25 mouse cellular contexts compared by ENCODE assay signal in genomic region chr2:172973806-172974565, GRCm38 (mm10). TPM values are rescaled to one million over a fixed set of nuclear protein-coding genes. Genes with fewer than 3 reads are reported as not detected.
DNase-seq lines count a peak whose midpoint lies in the region; ATAC-seq and TF ChIP-seq lines count a peak whose summit lies in the region.
"Had no signal": no experiment of that assay in that cellular context is flagged by ENCODE, and none has a peak within 500 bp of the region (broad histone marks: within the 10 kb centered on the region; RNA-seq: fewer than 3 reads in every experiment).

No protein-coding gene starts in this region.

- WGBS in liver, adult 2 months: 6% methylated on average over 7 of the region's 7 CpGs
- 27% methylated on average over 7 of the region's 7 CpGs for WGBS in liver, embryonic 12.5 days (ENCODE audit: insufficient replicate concordance)
- 25% methylated on average over 7 of the region's 7 CpGs for WGBS in embryonic facial prominence, embryonic 14.5 days

- peak; percentile 26 for DNase-seq in heart, postnatal 10 days
- no peak for DNase-seq in heart, adult 11 months
- DNase-seq in liver, adult 2 months (ENCODE audit: extremely low read depth, low read depth, low spot score): peak; percentile 87
- peak; percentile 42 for DNase-seq in embryonic facial prominence, embryonic 14.5 days (ENCODE audit: low spot score)
- DNase-seq in skeletal muscle tissue, adult 2 months (ENCODE audit: low read depth, low spot score): peak; percentile 67
- no peak for DNase-seq in testis, postnatal 14 days (ENCODE audit: low spot score)
- DNase-seq: cerebellum, adult 8-10 months; heart, adult 18-20 months; heart, postnatal 36 days; liver, embryonic 13.5 days; lung, postnatal 4 days; right cerebral cortex, postnatal 14 days had no signal

- H3K4me2 ChIP-seq in liver, embryonic 12.5 days: no peak overlapping the region
- H3K4me2 ChIP-seq in embryonic facial prominence, embryonic 14.5 days (ENCODE audit: low read depth, low read length): no peak overlapping the region
- H3K4me2 ChIP-seq: forebrain, embryonic 13.5 days; heart, embryonic 13.5 days; hindbrain, embryonic 15.5 days; liver, embryonic 13.5 days; lung, embryonic 15.5 days had no signal

- intact Hi-C loops in heart, postnatal 10 days (cut with DNase I): no loop called here

- no peak for ATAC-seq in liver, embryonic 12.5 days
- ATAC-seq in embryonic facial prominence, embryonic 14.5 days (ENCODE audit: low read depth): no peak; the same call in 1 of the 2 replicates
- ATAC-seq in activated CD4-positive, CD25-positive, alpha-beta regulatory T cell, adult 4 months: no peak
- ATAC-seq: CD4-positive, CD25-positive, alpha-beta regulatory T cell, adult 4 months; forebrain, embryonic 13.5 days had no signal

- no peak for TF ChIP-seq POLR2A in liver, adult 2 months (IDR thresholded peaks at IDR 0.05; ENCODE audit: extremely low read depth, insufficient read depth, low read length)

- no peak overlapping the region for H3K9ac ChIP-seq in liver, adult 2 months (ENCODE audit: low read depth, low read length)
- H3K9ac ChIP-seq in liver, embryonic 12.5 days: no peak overlapping the region
- no peak overlapping the region for H3K9ac ChIP-seq in embryonic facial prominence, embryonic 14.5 days (ENCODE audit: low read depth, low read length)
- H3K9ac ChIP-seq: forebrain, embryonic 13.5 days; heart, embryonic 13.5 days; hindbrain, embryonic 15.5 days; liver, embryonic 13.5 days; lung, embryonic 15.5 days had no signal

- H3K9me3 ChIP-seq in liver, embryonic 12.5 days (replicated peaks): no peaks in the 10 kb centered on the region
- no peaks in the 10 kb centered on the region for H3K9me3 ChIP-seq in embryonic facial prominence, embryonic 14.5 days (ENCODE audit: control insufficient read depth, low read length)
- H3K9me3 ChIP-seq: forebrain, embryonic 13.5 days; heart, embryonic 13.5 days; hindbrain, embryonic 15.5 days; limb, embryonic 10.5 days; liver, embryonic 13.5 days; lung, embryonic 15.5 days; midbrain, embryonic 10.5 days had no signal

- 0 out of 2 replicates have a peak overlapping the region, but pooled peaks have one; percentile 28 for H3K27ac ChIP-seq in liver, adult 2 months (replicated peaks; ENCODE audit: insufficient read depth, low read depth, low read length)
- no peak overlapping the region for H3K27ac ChIP-seq in liver, embryonic 12.5 days
- no peak overlapping the region; the same call in 1 of the 2 replicates for H3K27ac ChIP-seq in embryonic facial prominence, embryonic 14.5 days (replicated peaks; ENCODE audit: low read depth, low read length)
- H3K27ac ChIP-seq: forebrain, embryonic 13.5 days; heart, embryonic 13.5 days; hindbrain, embryonic 15.5 days; liver, embryonic 13.5 days; lung, embryonic 15.5 days; midbrain, embryonic 10.5 days had no signal

- H3K4me3 ChIP-seq in liver, adult 2 months (ENCODE audit: insufficient read depth, low read depth, low read length): no peak overlapping the region
- no peak overlapping the region for H3K4me3 ChIP-seq in liver, embryonic 12.5 days
- H3K4me3 ChIP-seq in embryonic facial prominence, embryonic 14.5 days (ENCODE audit: low read depth, low read length): no peak overlapping the region
- H3K4me3 ChIP-seq: erythroblast, embryonic 14.5 days; forebrain, embryonic 13.5 days; heart, embryonic 13.5 days; hindbrain, embryonic 15.5 days; limb, embryonic 10.5 days; liver, embryonic 13.5 days; lung, embryonic 15.5 days; midbrain, embryonic 10.5 days had no signal

- H3K27me3 ChIP-seq in liver, adult 2 months (ENCODE audit: control insufficient read depth, insufficient read depth, low read length): no peaks in the 10 kb centered on the region
- H3K27me3 ChIP-seq in liver, embryonic 12.5 days (replicated peaks): no peaks in the 10 kb centered on the region; the same call in 1 of the 2 replicates
- no peaks in the 10 kb centered on the region for H3K27me3 ChIP-seq in embryonic facial prominence, embryonic 14.5 days (replicated peaks; ENCODE audit: control insufficient read depth, insufficient read depth, low read length)
- H3K27me3 ChIP-seq: forebrain, embryonic 13.5 days; heart, embryonic 13.5 days; hindbrain, embryonic 15.5 days; liver, embryonic 13.5 days; lung, embryonic 15.5 days had no signal

- TF ChIP-seq CTCF in liver, adult 2 months (IDR thresholded peaks at IDR 0.05; ENCODE audit: low read depth, low read length): no peak

- peaks cover 9% of the 10 kb centered on the region; the same call in 1 of the 2 replicates for H3K4me1 ChIP-seq in liver, adult 2 months (ENCODE audit: control insufficient read depth, insufficient read depth, low read length)
- H3K4me1 ChIP-seq in liver, embryonic 12.5 days: peaks cover 28% of the 10 kb centered on the region
- peaks cover 26% of the 10 kb centered on the region for H3K4me1 ChIP-seq in embryonic facial prominence, embryonic 14.5 days (ENCODE audit: control insufficient read depth, insufficient read depth, low read length)

- no peaks in the 10 kb centered on the region for H3K79me2 ChIP-seq in liver, adult 2 months (ENCODE audit: control insufficient read depth, insufficient read depth, low read length)

- H3K36me3 ChIP-seq in liver, adult 2 months (ENCODE audit: control insufficient read depth, insufficient read depth, low read length): no peaks in the 10 kb centered on the region
- H3K36me3 ChIP-seq in liver, embryonic 12.5 days: no peaks in the 10 kb centered on the region
- no peaks in the 10 kb centered on the region for H3K36me3 ChIP-seq in embryonic facial prominence, embryonic 14.5 days (ENCODE audit: control insufficient read depth, insufficient read depth, low read length)
- H3K36me3 ChIP-seq: heart, embryonic 13.5 days; hindbrain, embryonic 15.5 days; limb, embryonic 10.5 days; liver, embryonic 13.5 days; lung, embryonic 15.5 days; midbrain, embryonic 10.5 days had no signal

RNA-seq across cellular contexts. Expression of gene Spo11, which starts 3.5 kb away (rescaled TPM):
- not detected for total RNA-seq in heart, postnatal 10 days (2021)
- total RNA-seq in liver, adult 2 months (2014; rRNA removed): under 0.01 and 0.07 TPM in 2 replicates
- polyA plus RNA-seq in liver, adult 2 months (2012; rRNA removed): not detected in 2 replicates
- 0.10 TPM in 1 of 2 replicates, not detected in the other for polyA plus RNA-seq in liver, embryonic 12.5 days (2016; fragmentation: Nextera tagmentation; extraction: Ambion mirVana)
- 1.8 and 3.1 TPM in 2 replicates for polyA plus RNA-seq in embryonic facial prominence, embryonic 14.5 days (2014; fragmentation: Nextera tagmentation; extraction: Ambion mirVana)
- polyA plus RNA-seq in activated CD4-positive, CD25-positive, alpha-beta regulatory T cell, adult 4 months (2017; shearing (Covaris generic)): 1 to 10 TPM; 3.5 to 5.2 TPM
- total RNA-seq: adrenal gland, adult 18-20 months; heart, adult 18-20 months; heart, postnatal 36 days; layer of hippocampus, adult 18-20 months had no signal

RNA-seq across cellular contexts. Expression of gene Rae1, which starts 25.9 kb away (rescaled TPM):
- total RNA-seq in heart, postnatal 10 days (2021): 10 to 100 TPM; 37.7 to 42.8 TPM
- 13.1 and 17.8 TPM in 2 replicates for total RNA-seq in liver, adult 2 months (2014; rRNA removed)
- polyA plus RNA-seq in liver, adult 2 months (2012; rRNA removed): 25.3 and 31.9 TPM in 2 replicates
- polyA plus RNA-seq in liver, embryonic 12.5 days (2016; fragmentation: Nextera tagmentation; extraction: Ambion mirVana): 117 and 119 TPM in 2 replicates
- 110 and 120 TPM in 2 replicates for polyA plus RNA-seq in embryonic facial prominence, embryonic 14.5 days (2014; fragmentation: Nextera tagmentation; extraction: Ambion mirVana)
- 10 to 100 TPM; 54.5 to 63.6 TPM for polyA plus RNA-seq in activated CD4-positive, CD25-positive, alpha-beta regulatory T cell, adult 4 months (2017; shearing (Covaris generic))

RNA-seq across cellular contexts. Expression of gene Bmp7, which starts 33.9 kb away (rescaled TPM):
- total RNA-seq in heart, postnatal 10 days (2021): 1 to 10 TPM; 4.0 to 4.6 TPM
- total RNA-seq in liver, adult 2 months (2014; rRNA removed): 0.55 and 0.74 TPM in 2 replicates
- polyA plus RNA-seq in liver, adult 2 months (2012; rRNA removed): 1.7 and 2.4 TPM in 2 replicates
- 3.3 and 4.4 TPM in 2 replicates for polyA plus RNA-seq in liver, embryonic 12.5 days (2016; fragmentation: Nextera tagmentation; extraction: Ambion mirVana)
- 25.6 and 26.6 TPM in 2 replicates for polyA plus RNA-seq in embryonic facial prominence, embryonic 14.5 days (2014; fragmentation: Nextera tagmentation; extraction: Ambion mirVana)
- polyA plus RNA-seq in activated CD4-positive, CD25-positive, alpha-beta regulatory T cell, adult 4 months (2017; shearing (Covaris generic)): 10 to 100 TPM; 11.5 to 17.0 TPM
- total RNA-seq: neutrophil, adult 5-6 weeks had no signal
- polyA plus RNA-seq: erythroblast, embryonic 14.5 days had no signal

RNA-seq across cellular contexts. Expression of gene Rbm38, which starts 46.3 kb away (rescaled TPM):
- total RNA-seq in heart, postnatal 10 days (2021): 100 to 1,000 TPM; 146 to 187 TPM
- 0.55 and 0.74 TPM in 2 replicates for total RNA-seq in liver, adult 2 months (2014; rRNA removed)
- polyA plus RNA-seq in liver, adult 2 months (2012; rRNA removed): 6.4 and 11.1 TPM in 2 replicates
- 305 and 313 TPM in 2 replicates for polyA plus RNA-seq in liver, embryonic 12.5 days (2016; fragmentation: Nextera tagmentation; extraction: Ambion mirVana)
- 40.4 and 48.1 TPM in 2 replicates for polyA plus RNA-seq in embryonic facial prominence, embryonic 14.5 days (2014; fragmentation: Nextera tagmentation; extraction: Ambion mirVana)
- polyA plus RNA-seq in activated CD4-positive, CD25-positive, alpha-beta regulatory T cell, adult 4 months (2017; shearing (Covaris generic)): 100 to 1,000 TPM; 154 to 186 TPM

Comparison
In these comparisons a context has a peak if more than half of its experiments do, and no peak if none do; other contexts are left out.
1. DNase-seq: peak in heart, postnatal 10 days (2 of 2), liver, adult 2 months (single experiment), embryonic facial prominence, embryonic 14.5 days (single experiment) and skeletal muscle tissue, adult 2 months (single experiment); none in heart, adult 11 months (single experiment) and testis, postnatal 14 days (single experiment).